Mouse (Mus musculus) embryo, embryonic 10.5 days (tissue): ENCODE results near the gene Spen.

Source experiments
- DNase-seq: peaks from one replicate; pipeline ENCODE4 v3.0.0-alpha.2; 2015; ENCODE audit warnings: low spot score

The Spen gene

DNA sequence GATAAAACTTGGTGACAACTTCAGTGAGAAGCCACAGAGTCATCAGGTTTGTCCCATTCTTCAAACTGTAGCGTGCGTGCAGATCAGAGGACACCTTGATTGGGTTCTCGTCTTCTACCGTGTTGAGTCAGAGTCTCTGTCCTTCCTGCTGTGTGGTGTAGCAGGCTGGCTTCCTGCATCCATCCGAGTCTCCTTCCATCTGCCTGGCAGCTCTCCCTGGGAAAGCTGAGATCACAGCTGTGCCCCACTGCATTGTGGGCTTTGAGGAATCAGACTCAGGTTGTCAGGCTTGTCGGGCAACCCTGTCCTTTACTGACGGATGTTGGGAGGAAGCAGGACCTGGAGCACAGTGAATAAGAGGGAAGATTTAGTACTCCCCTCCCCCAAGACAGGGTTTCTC lies 92.2 kb downstream of the Spen start:
- no peak for DNase-seq

DNA sequence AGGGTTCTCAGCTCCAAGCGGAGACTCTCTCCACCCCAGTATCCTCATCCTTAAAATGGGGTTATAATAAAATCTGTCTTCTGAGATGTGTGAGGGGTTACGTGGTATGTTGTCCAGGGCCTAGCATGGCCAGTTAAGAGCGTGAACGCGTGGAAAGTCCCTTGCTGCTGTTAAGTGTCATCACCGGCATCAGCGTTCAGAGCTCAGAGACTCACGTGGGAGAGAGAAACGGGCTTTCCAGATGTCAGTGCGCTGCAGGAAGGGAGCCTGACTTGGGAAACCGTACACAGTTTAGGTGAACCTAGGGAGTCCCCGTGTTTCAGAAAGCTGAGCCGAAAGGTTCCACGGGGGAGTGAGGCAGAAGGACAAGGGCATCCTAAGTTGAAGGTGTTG lies 93.1 kb downstream of the Spen start:
- peak; percentile 23 for DNase-seq

DNA sequence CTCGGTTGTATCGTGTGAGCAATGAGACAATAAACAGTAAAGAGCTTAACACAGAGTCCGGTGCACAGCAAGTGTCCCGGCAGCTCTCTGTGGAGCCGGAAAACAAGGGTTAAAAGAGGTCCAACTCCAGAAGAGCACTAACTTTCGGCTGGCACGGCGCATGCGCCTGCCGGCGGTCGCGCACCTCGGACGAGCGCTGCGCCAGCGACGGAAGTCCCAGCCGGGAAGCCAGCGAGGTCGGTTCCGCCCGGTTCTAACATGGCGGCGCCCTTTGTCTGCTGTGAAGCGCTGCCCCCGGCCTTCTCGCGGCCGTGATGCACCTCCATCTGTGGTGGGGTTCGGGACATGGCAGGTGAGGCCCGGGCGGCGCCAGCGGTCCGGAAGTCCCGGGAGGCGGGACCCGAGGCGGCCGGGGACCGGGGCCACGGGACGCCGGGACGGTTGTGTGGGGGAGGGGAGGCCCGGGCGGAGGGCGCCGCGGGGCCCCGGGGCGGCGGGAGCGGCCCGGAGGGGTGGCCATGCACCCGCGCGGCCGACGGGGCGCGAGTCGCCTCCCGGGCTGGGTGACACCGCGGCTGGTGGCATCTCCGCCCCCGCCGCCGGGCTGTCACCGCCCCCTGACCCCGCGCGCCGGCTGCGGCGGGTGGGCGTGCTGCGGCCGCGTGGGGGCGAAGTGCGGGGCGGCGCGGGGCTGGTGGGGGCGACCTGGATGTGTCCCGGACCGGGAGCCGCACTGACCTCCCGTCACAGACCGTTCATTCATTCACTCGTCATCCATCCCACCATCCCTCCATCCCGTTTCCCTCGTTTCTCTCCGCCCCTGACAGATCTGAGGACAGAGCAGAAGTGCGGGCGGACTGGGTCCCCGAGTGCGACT lies 93.7 kb downstream of the Spen start, which contains the start of gene Zbtb17:
Zbtb17 (plus strand) TSS at position 204 of the 877 bp plus-strand sequence.
- DNase-seq = peak; percentile 92

DNA sequence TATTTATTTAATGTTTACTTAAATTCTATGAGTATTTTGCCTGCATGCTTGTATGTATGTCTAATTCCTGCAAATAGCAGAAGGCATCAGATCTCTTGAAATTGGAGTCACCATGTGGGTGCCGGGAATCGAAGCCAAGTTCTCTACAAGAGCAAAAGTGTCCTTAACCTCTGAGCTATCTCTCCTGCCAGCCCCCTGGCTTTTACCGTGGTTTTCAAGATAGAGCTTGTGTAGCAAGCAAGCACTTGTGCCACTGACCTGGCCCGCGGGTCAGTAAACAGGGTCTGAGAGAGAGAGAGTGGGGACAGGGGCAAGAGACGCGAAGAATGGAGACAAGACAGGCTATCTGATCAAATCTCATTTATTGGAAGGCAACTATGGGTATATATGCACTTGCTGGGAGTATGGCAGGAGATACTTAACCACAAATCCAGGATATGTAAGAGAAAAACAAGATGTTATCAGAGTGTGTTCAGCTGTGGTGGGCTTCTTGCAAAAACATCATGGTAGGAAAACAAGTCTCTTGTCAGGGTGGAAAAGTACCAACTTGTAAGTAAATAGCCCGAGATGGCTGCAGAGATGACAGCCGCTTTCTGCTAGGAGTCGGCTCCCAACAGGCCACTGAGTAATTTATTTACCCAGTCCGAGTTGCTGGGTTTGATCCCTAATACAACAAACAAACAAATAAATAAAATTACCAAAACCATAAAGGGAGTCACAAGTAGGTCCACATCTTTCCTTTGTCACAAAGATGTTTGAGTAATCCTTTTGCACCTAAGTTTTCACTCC lies 94.6 kb downstream of the Spen start:
- no peak for DNase-seq

DNA sequence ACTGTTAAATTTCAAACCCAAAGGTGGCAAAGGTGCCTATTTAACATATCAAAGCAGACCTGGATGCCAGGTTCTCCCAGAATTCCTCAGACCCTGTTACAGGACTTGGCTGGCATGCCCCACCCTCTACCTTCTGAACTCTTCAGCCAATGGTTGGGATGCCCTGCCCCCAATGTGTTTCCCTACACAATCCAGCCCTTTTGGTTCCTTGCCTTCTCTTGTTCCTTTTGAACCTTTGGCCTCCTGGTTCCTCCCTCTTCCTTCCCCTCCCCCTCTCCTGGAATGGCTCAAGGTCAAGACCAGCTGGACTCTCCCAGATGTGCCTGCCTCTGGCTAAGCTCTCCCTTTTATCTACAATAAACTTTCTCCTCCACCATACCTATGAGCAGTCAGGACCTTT lies 97.5 kb downstream of the Spen start:
- no peak for DNase-seq

DNA sequence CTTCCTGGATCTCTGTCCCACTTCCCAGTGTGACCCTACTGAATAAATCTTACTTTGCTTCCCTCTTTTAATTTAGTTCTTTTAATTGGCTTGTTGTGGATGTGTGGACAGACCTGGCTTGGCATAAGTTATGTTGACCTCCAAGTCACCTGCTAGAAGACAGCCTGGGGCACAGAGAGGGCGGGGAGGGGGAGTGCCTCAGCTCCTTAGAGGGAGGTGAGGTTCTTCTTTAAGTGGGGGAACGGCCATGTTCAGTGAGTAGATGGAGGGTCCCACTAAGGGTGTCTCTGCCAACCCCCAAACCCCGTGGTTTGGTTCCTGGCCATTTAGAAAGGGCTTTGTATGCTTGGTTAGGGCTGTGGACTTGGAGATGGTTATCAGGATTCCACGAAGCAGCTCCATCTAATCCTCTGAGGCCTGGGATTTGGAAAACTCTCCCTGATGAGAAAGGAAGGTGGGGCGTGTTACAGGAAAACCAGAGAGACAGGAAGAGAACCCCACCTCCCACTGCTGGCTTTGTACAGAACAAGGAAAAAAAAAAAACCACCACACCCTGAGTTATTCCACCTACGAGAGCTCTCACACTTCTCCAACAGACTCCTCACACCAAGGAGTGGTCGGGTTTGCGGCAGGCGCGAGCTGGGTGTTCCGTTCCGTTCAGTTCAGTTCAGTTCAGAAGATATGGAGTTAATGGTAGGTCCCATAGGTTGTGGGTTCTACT lies 99.2 kb downstream of the Spen start:
- no peak for DNase-seq

DNA sequence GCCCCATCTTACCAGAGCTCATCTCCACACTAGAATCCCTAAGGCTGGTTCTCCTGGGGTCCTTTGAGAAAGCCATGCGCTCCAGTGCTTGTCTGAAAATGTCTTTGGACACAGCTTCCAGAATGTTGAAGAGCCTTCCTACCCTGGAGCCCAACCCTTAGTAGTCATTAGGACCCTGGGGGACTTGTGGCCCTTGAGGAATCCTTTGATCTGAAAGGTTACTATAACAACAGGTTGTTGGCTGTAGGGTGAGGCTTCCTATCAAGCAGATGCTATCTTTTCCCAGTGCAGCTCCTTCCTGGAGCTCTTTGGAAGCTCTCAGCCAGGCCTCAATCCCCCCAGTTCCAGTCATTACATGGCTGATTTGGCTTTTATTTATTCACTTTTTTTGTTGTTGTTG lies 102.4 kb downstream of the Spen start, which contains the start of gene Srarp:
Srarp (minus strand) TSS at position 132 of the 400 bp plus-strand sequence.
- no peak for DNase-seq

DNA sequence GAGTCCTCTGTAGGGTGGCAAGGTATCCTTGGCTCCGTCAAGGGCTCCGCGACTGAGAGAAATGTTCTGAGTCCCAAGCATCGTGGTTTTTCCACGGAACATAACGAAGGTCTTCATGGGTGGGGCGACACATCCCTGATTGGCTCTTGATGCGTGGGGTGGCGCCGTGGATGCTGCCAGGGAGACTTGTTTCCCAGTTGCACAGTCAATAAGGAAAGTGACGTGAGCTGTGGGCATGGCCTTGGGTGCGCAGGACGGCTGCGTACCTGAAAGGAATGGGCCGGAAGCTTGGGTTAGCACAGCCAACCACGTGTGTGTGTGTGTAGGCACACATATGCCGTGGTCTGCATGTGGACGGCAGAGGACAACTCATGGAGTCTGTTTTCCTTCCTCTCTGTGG lies 105.2 kb downstream of the Spen start:
- DNase-seq = no peak

DNA sequence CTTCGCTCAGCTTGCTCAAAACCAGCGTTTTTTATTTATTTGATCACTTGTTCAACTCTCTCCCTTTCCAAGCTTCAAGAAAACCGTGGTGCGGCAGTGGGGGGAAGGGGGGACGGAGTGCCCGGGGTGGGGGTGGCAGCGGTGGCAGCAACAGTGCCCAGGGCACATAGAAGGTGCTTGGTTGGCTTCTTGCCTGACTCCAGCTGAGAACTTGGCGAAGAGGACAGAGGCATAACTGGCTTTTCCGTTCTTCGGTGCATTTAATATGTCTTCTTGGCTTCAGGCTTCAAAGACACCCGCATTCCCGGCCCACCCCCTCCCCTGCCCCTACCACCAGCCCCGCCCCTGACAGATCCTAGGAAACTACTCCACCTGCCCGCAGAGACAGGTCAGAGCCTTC lies 105.7 kb downstream of the Spen start:
- DNase-seq = no peak

DNA sequence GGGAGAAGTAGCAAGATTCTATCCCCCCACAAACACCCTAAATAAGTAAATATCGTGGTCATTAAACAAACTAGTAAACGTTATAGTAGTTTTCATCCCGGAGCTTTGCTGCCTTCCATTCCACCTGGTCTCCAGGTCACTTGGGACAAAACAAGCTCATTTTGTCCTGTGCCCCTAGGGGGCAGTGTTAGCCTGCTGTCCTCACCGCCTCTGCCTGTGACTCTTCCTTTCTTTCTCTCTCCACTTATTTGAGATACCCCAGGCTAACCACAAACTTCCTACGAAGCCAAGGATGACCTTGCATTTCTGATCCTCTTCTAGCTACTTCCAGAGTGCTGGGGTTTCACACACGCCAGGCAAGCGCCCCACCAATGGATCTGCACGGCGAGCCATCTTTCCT lies 107.4 kb downstream of the Spen start:
- peak; percentile 81 for DNase-seq

DNA sequence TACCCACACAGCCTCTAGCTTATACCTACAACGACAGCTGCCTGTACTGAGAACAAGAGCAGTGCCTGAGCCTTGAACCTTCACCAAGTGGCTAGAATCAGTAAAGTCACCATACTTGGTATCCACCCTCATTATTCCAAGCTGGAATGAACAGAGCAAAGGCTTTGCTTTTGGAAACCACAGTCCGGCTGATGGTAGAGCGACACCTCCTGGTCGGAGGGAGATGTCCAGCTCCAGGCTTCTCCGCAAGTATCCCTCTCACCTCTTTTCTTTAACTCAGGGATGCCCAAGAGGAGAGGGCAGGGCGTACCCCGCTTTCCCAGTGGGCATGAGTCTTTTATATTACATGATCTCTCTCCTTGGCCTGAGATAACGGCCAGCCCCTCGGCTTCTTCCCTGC lies 108.5 kb downstream of the Spen start:
- peak; percentile 29 for DNase-seq

DNA sequence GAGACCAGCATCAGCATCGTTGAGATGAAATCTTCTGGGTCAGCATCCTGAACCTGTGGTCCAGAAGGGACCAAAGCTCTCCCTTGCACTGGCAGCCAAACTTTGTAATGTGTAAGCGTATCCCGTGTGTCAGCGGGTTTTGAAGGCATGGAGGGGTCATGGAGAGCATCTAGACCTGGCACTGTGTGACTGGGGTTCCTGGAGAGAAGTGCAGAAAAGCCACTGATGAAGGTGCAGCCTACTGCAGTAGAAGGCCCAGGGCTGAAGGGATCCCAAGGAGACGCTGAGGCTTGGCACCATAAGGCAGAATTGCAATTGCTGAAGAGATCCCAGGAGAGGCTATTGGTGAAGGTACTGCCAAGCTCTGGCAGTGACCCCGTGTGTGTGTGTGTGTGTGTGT lies 109.0 kb downstream of the Spen start:
- no peak for DNase-seq

DNA sequence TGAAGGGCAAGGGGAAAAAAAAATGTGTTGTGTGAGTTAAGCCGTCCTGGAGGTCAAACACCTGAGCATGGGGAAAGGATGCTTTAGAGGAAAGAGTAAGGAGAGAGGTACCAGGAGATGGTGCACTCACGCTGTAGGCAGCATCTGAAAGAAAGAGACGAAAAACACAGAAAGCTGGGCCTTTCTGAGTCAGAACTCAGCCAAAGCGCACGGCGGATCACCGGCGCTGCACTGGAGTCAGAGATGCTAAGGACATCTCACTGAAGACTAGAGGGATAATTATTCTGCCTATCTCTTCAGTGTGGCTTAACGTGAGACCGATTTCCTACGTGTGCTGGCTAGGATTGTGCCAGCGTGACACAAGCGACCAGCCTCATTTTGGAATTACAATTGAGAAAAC lies 110.5 kb downstream of the Spen start:
- DNase-seq = no peak

DNA sequence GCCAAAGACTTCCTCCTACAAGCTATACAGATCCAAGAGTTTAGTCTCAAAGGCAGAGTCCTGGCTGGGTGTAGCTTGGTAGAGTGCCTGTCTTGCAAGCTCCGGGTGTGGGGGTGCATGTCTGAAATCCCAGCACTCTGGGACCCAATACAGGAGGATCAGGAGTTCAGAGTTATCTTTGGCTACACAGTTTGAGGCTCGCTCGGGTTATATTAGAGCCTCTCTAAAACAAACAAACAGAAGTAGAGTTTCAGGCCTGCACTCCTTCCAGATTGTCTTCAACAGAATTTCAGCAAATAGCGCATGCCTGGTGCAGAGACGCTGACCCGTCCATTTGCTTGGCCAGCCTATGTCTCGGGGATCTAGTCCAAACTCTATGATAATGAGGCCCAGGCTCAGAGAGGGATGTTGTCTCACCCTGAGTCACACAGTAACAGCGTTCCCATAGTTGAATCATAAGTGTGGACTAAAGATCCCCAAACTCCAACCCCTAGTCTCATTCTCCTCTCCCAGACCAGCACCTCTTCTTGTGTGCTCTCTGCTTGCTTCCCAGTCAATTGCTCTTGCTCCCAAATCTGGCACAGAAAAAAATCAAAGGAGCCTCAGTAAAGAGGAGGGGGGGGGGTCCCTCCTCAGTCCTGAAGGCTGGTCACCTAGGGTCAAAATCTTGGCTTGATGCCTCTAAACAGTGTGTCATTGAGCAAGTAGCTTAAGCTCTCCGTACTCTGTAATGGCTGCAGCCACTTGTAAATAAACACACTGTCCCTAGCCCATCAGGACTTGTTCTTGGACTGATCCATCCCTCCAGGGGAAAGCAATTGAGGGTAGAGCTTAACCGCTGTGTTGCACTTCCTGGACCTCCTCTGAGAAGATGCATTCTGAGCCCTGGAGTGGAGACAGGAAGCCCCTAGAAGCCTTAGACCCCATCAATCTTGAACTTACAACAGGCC lies 111.3 kb downstream of the Spen start:
- DNase-seq = no peak

DNA sequence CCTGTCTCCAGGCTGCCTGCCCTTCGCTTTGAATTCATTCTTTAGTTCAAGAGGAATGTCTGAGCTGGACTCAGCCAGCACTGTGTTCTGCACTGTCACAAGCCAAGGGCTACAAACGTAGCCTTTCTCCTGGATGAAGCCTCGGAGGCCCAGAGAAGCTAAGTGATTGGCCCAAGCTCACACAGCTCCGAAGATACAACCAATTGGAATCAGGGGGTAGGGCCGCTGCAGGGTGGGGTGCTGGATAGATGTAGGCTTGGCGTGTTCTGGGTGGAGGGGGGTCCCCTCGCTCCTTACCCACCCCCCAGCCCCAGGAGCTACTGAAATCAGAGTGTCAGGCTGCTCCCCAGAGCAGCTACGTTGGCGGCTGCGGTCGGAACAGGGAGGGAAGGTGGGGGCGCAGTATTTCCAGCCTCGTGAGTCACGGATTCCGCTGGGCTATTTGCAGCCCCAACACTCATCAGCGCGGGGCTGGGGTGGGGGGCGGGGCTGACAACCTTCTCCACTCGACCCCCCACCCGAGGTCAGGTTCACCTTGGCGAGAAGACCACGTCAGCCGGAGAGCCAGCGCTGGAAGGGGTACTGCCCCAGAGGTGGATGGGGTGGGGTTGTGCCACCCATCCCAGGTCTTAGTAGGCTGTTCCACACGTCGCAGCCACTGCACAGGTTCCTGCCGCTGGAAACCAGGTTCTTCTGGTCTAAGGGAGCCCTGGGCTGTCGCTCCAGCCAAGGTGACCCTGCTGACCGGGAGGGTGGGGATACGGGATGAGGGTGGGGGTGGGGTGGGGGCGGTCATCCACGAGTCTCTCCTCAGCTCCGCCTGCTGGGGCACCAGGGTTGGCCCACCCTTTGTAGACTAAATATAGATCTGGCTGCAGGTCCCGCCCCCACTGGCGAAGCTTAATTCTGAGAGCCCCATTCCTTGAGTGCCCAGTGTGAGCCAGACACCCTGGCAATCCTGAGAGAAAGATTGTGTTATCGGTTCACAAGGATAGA lies 112.6 kb downstream of the Spen start:
- peak; percentile 47 for DNase-seq

DNA sequence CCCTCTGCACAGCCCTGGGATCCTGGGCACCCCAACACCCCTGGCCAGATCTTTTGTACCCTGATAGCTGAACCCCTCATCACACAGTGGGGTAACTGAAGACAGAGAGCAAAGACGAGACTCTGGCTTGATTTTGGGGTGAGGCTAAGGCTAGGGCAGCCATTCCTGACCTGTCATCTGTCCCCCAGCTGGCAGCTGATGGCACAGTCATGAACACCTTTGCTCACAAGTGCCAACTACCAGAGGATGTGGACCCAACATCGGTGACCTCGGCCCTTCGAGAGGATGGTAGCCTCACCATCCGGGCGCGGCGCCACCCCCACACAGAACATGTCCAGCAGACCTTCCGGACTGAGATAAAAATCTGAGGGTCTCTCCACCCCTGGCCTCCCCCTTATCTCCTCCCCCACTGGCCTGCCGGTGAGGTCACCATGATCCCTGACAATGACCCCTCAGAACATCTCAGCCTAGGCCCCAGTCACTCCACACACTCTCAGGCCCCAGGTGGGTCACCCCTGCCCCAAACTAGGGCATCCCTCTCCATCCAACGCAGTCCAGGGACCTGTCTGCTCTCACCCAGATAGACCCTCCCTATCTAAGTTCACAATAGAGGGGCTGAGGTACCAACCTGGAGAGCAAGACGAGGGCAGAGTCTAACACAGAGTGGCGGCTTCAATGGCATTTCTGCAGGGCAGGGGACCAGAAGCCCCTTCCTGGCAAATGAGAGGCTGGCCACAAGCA lies 114.5 kb downstream of the Spen start:
- DNase-seq = no peak

DNA sequence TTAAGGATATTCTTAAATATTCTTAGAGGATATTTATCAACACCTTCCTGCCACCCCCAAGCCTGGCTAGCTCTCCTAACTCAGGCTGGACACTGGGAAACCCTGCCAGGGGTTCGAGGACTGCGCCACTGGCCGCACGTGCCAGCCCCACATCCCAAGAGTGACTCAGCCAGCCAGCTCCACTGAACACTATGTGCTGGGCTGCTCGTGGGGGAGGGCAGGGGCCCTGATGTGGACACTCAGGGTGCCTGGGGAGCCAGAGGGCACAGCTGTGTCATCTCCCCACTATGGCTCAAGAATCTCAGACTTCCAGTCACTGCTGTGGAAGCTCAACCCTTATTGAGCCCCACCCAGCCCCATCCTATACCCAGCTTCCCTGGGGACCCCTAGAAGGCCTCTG lies 115.1 kb downstream of the Spen start:
- no peak for DNase-seq

DNA sequence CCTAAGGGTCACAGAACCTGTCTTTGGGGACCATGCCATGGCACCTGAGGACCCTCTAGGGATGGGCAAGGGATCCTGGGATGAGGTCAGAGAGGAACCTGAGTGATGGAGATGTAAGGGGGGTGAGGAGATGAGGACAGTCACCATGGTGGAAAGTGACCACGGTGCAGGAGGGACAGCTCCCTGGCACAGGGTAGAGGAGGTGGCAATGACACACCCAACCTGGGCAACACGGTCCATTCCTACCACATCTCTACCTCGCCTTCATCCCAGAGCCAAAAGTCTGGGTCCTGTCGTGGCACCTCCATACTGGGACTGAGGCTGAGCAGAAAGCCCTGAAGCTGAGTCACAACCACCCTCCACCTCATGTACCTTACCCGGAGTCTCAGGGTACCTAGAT lies 115.6 kb downstream of the Spen start:
- DNase-seq = no peak

DNA sequence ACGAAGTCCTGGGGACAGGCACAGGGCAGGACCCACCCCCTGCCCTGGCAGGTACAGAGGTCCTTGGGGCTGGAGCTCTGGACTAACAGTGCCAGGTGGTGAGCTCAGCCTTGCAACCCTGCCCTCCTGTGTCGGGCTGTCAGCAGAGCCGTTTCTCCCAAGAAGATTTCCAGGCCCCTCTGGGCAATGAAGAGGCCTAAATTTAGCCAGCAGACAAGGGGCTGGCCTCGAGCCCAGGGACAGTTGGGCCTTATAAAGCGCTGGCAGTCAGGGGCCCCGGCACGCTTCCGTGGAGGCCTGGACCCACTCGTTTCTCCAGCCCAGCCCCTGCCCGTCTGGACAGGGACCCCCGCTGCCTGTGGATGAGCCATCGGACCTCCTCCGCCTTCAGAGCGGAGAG lies 117.0 kb downstream of the Spen start:
- no peak for DNase-seq
